ENCODE assay signal across 10 mouse cellular contexts in genomic region chr9:123467141-123467620, GRCm38 (mm10). TPM values are rescaled to one million over a fixed set of nuclear protein-coding genes. Genes with fewer than 3 reads are reported as not detected.
DNase-seq lines count a peak whose midpoint lies in the region; ATAC-seq and TF ChIP-seq lines count a peak whose summit lies in the region.
"Had no signal": no experiment of that assay in that cellular context is flagged by ENCODE, and none has a peak within 500 bp of the region (broad histone marks: within the 10 kb centered on the region; RNA-seq: fewer than 3 reads in every experiment).

No protein-coding gene starts in this region.

- H3K9me3 ChIP-seq in liver, postnatal 0 days (ENCODE audit: low read length): no peaks in the 10 kb centered on the region
- no peaks in the 10 kb centered on the region for H3K9me3 ChIP-seq in heart, embryonic 14.5 days (ENCODE audit: control insufficient read depth, low read length)

- 65% methylated on average over 4 of the region's 4 CpGs for WGBS in liver, adult 2 months
- 77% methylated on average over 4 of the region's 4 CpGs for WGBS in liver, postnatal 0 days (ENCODE audit: insufficient replicate concordance)
- 33% methylated on average over 4 of the region's 4 CpGs for WGBS in heart, embryonic 14.5 days

- H3K4me2 ChIP-seq in liver, postnatal 0 days (ENCODE audit: low read depth, low read length): no peak overlapping the region
- peak overlapping the region; percentile 15; the same call in 1 of the 2 replicates for H3K4me2 ChIP-seq in heart, embryonic 14.5 days (ENCODE audit: low read length)

- TF ChIP-seq POLR2A in liver, adult 2 months (IDR thresholded peaks at IDR 0.05; ENCODE audit: extremely low read depth, insufficient read depth, low read length): no peak

- no peaks in the 10 kb centered on the region for H3K4me1 ChIP-seq in liver, adult 2 months (ENCODE audit: control insufficient read depth, insufficient read depth, low read length)
- H3K4me1 ChIP-seq in liver, postnatal 0 days (ENCODE audit: insufficient read depth): no peaks in the 10 kb centered on the region
- H3K4me1 ChIP-seq in heart, embryonic 14.5 days (ENCODE audit: control insufficient read depth in 2 of 2, insufficient read depth in 2 of 2, low read length in 2 of 2): peaks cover 12 to 32% of the 10 kb centered on the region in 2 experiments

- no peak overlapping the region for H3K9ac ChIP-seq in liver, adult 2 months (ENCODE audit: low read depth, low read length)
- no peak overlapping the region for H3K9ac ChIP-seq in liver, postnatal 0 days (replicated peaks)
- H3K9ac ChIP-seq in heart, embryonic 14.5 days (ENCODE audit: low read length): no peak overlapping the region

- no peaks in the 10 kb centered on the region for H3K27me3 ChIP-seq in liver, adult 2 months (ENCODE audit: control insufficient read depth, insufficient read depth, low read length)
- no peaks in the 10 kb centered on the region for H3K27me3 ChIP-seq in liver, postnatal 0 days (ENCODE audit: insufficient read depth, low read length)
- no peaks in the 10 kb centered on the region for H3K27me3 ChIP-seq in heart, embryonic 14.5 days (ENCODE audit: control insufficient read depth, insufficient read depth, low read length)

- H3K4me3 ChIP-seq in liver, adult 2 months (ENCODE audit: insufficient read depth, low read depth, low read length): no peak overlapping the region
- H3K4me3 ChIP-seq in liver, postnatal 0 days (ENCODE audit: low read depth, low read length): no peak overlapping the region
- no peak overlapping the region for H3K4me3 ChIP-seq in heart, embryonic 14.5 days (ENCODE audit: control insufficient read depth in 1 of 2, insufficient read depth in 1 of 2, low read depth in 1 of 2, low read length in 2 of 2)

- ATAC-seq in liver, postnatal 0 days: no peak
- ATAC-seq in heart, embryonic 14.5 days (ENCODE audit: insufficient number of reproducible peaks, insufficient read depth, low FRiP score, low read depth): peak; percentile 72
- ATAC-seq in activated CD4-positive, CD25-positive, alpha-beta regulatory T cell, adult 4 months: no peak

- TF ChIP-seq EP300 in liver, postnatal 0 days (IDR thresholded peaks at IDR 0.05; ENCODE audit: low read depth): no peak

- H3K27ac ChIP-seq in liver, adult 2 months (replicated peaks; ENCODE audit: insufficient read depth, low read depth, low read length): no peak overlapping the region
- H3K27ac ChIP-seq in liver, postnatal 0 days (ENCODE audit: low read depth): no peak overlapping the region
- peak overlapping the region; percentile 50 to 81 for H3K27ac ChIP-seq in heart, embryonic 14.5 days (replicated peaks in 1 of 2; ENCODE audit: control insufficient read depth in 1 of 2, insufficient read depth in 1 of 2, low read depth in 2 of 2, low read length in 2 of 2)

- no peaks in the 10 kb centered on the region for H3K79me2 ChIP-seq in liver, adult 2 months (ENCODE audit: control insufficient read depth, insufficient read depth, low read length)

- no peak for TF ChIP-seq CTCF in liver, adult 2 months (IDR thresholded peaks at IDR 0.05; ENCODE audit: low read depth, low read length)
- TF ChIP-seq CTCF in liver, postnatal 0 days (IDR thresholded peaks at IDR 0.05; ENCODE audit: low read depth): no peak

- peak; percentile 15 for DNase-seq in adrenal gland, adult 2 months
- DNase-seq in adrenal gland, postnatal 10 days: no peak
- peak; percentile 57 for DNase-seq in liver, adult 2 months (ENCODE audit: extremely low read depth, low read depth, low spot score)
- no peak for DNase-seq in liver, postnatal 0 days
- DNase-seq in lung, postnatal 10 days: peak; percentile 28
- DNase-seq in spleen, postnatal 4 days (ENCODE audit: low spot score in 2 of 2): no peak
- DNase-seq: gastrocnemius, postnatal 25 days; thymus, postnatal 25 days had no signal

- H3K36me3 ChIP-seq in liver, adult 2 months (ENCODE audit: control insufficient read depth, insufficient read depth, low read length): no peaks in the 10 kb centered on the region
- no peaks in the 10 kb centered on the region for H3K36me3 ChIP-seq in liver, postnatal 0 days (replicated peaks; ENCODE audit: insufficient read depth, low read length)
- peaks cover 6% of the 10 kb centered on the region; the same call in 1 of the 2 replicates for H3K36me3 ChIP-seq in heart, embryonic 14.5 days (ENCODE audit: control insufficient read depth, insufficient read depth, low read length)

RNA-seq across cellular contexts. Expression of gene Limd1, which starts 11.3 kb away (rescaled TPM):
- total RNA-seq in adrenal gland, adult 2 months (2021): 10 to 100 TPM; 28.7 to 33.0 TPM
- polyA plus RNA-seq in adrenal gland, adult 2 months (2012; rRNA removed): 30.2 and 48.8 TPM in 2 replicates
- total RNA-seq in adrenal gland, postnatal 10 days (2021): 10 to 100 TPM; 31.8 to 35.9 TPM
- total RNA-seq in liver, adult 2 months (2014; rRNA removed): 19.7 and 22.2 TPM in 2 replicates
- 15.9 and 24.6 TPM in 2 replicates for polyA plus RNA-seq in liver, adult 2 months (2012; rRNA removed)
- 11.9 and 12.4 TPM in 2 replicates for polyA plus RNA-seq in liver, postnatal 0 days (2015; fragmentation: Nextera tagmentation; extraction: Ambion mirVana)
- polyA plus RNA-seq in heart, embryonic 14.5 days (2014; fragmentation: Nextera tagmentation; extraction: Ambion mirVana): 50.9 and 56.0 TPM in 2 replicates
- 10 to 100 TPM; 31.3 to 38.7 TPM for polyA plus RNA-seq in activated CD4-positive, CD25-positive, alpha-beta regulatory T cell, adult 4 months (2017; shearing (Covaris generic))

Comparison
In these comparisons a context has a peak if more than half of its experiments do, and no peak if none do; other contexts are left out.
1. DNase-seq: peak in adrenal gland, adult 2 months (single experiment), liver, adult 2 months (single experiment) and lung, postnatal 10 days (single experiment); none in adrenal gland, postnatal 10 days (single experiment), liver, postnatal 0 days (single experiment) and spleen, postnatal 4 days (0 of 2).
2. H3K27ac ChIP-seq: peak in heart, embryonic 14.5 days (2 of 2); none in liver, adult 2 months (single experiment) and liver, postnatal 0 days (single experiment).